Mouse (Mus musculus): ENCODE results near the gene Gp9.

DNA sequence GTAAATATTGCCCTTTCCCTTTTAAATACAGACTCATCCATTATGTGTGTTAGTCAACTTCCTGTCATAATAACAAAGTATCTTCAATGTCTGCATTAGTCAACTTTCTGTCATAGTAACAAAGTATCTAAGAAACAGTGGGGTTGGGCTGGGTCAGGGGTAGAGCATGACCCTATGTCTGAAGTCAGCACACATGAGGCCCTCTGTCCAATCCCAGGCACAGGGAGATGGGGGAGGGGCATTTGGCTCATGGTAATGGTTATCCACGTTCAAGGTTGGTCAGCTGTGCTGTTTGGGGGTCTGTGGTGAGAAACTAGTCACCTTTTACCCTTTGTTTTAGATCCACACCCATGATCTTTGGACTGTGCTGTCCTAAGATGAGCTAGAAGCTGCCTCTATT is 32.6 kb upstream of the Gp9 start:
- TF ChIP-seq POLR2A (IDR thresholded peaks at IDR 0.05; ENCODE audit: borderline replicate concordance, extremely low read depth, low read depth, low read length) (no peak), CTCF (IDR thresholded peaks at IDR 0.05; ENCODE audit: insufficient read depth, low read length) (no peak)

All from lung, adult 2 months (tissue).